Mouse (Mus musculus) hindbrain, embryonic 14.5 days (tissue): Measurements from ENCODE around the gene Vwa5b1. TPM values are rescaled to one million over a fixed set of nuclear protein-coding genes. Genes with fewer than 3 reads are reported as not detected.
A peak's percentile ranks its signal among the peaks of the same experiment; 100 is the strongest.

Experiments used
- ATAC-seq: fragments of 200-750 bp; cut with Nextera tagmentation; 2 replicates; pipeline ENCODE4 v1.8.0; 2017; ENCODE audit warnings: moderate number of reproducible peaks, mild to moderate bottlenecking, moderate TSS enrichment, moderate library complexity; ENCODE audit not compliant: low FRiP score
- DNase-seq: peaks from one replicate; pipeline ENCODE4 v3.0.0-alpha.2; 2015; ENCODE audit warnings: low spot score
- H3K27ac ChIP-seq: fragments of 300-500 bp; sonication (generic); 2 replicates; pipeline ENCODE4 v1.5.1; 2014; ENCODE audit warnings: mild to moderate bottlenecking, moderate library complexity
- H3K27me3 ChIP-seq: fragments of 300-500 bp; sonication (generic); 2 replicates; pipeline ENCODE4 v1.6.1; 2014; ENCODE audit warnings: mild to moderate bottlenecking, low read length, mixed read lengths; ENCODE audit not compliant: control insufficient read depth, insufficient read depth
- H3K36me3 ChIP-seq: fragments of 300-500 bp; sonication (generic); replicated peaks from 2 replicates; pipeline ENCODE4 v1.6.1; 2014; ENCODE audit not compliant: control insufficient read depth, insufficient read depth
- H3K4me1 ChIP-seq: fragments of 300-500 bp; sonication (generic); replicated peaks from 2 replicates; pipeline ENCODE4 v1.6.1; 2014; ENCODE audit warnings: antibody characterized with exemption, low read length, mixed read lengths; ENCODE audit not compliant: control insufficient read depth, insufficient read depth
- H3K4me2 ChIP-seq: fragments of 300-500 bp; sonication (generic); replicated peaks from 2 replicates; pipeline ENCODE4 v1.6.1; 2014; ENCODE audit warnings: mild to moderate bottlenecking, moderate library complexity
- H3K4me3 ChIP-seq: fragments of 300-500 bp; sonication (generic); replicated peaks from 2 replicates; pipeline ENCODE4 v1.5.1; 2014; ENCODE audit warnings: mild to moderate bottlenecking, low read length
- H3K9ac ChIP-seq: fragments of 300-500 bp; sonication (generic); 2 replicates; pipeline ENCODE4 v1.6.1; 2014
- H3K9me3 ChIP-seq: fragments of 300-500 bp; sonication (generic); 2 replicates; pipeline ENCODE4 v1.6.1; 2016; ENCODE audit warnings: low read length; ENCODE audit not compliant: control insufficient read depth
- WGBS: fragments of 180-500 bp; shearing (Covaris S2); extraction: QIAGEN DNeasy Blood & Tissue Kit; methylation state at CpG from one replicate; pipeline ENCODE4 v1.1.7; 2014; 5-methylcytosine and 5-hydroxymethylcytosine counted together
- polyA plus RNA-seq: library from polyadenylated mRNA; unstranded; fragments of >200 nt; fragmentation: Nextera tagmentation; extraction: Ambion mirVana; gene quantifications from 2 replicates; pipeline ENCODE4 v1.2.1, GENCODE M21; 2014

The Vwa5b1 gene
- polyA plus RNA-seq, 1 experiment from 2014 or later: 1.2 TPM

DNA sequence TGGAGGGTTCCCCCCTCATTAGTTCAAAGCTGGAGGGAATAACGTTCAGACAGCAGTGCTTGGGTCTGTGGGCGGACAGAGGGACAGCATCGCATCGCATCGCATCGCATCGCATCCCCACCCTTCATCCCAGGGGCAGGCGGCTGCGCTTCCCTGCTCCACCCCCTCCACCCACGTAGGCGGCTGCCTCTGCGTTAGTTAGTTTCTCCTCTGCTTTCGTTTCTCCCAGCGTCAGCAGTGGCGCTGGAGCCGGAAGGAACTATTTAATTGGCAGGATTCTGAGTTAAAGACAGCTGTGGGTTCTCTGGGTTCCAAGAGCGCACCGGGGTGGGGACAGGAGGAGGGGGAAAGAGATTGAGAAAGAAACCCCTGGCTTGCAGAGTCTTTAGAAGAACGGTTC, 80.2 kb downstream of the Vwa5b1 start:
- peak; percentile 57 for DNase-seq
- Histone ChIP-seq H3K27me3 (peaks cover 20% of the 10 kb centered on the region), H3K4me2 (peak overlapping the region; percentile 60), H3K36me3 (no peaks in the 10 kb centered on the region), H3K27ac (no peak overlapping the region), H3K4me3 (peak overlapping the region; percentile 25), H3K9ac (peak overlapping the region; percentile 51), H3K9me3 (no peaks in the 10 kb centered on the region), H3K4me1 (peaks cover 16% of the 10 kb centered on the region; the same call in 1 of the 2 replicates)
- ATAC-seq: peak; percentile 57; the same call in 1 of the 2 replicates
- 1% methylated on average over 19 of the region's 19 CpGs for WGBS

DNA sequence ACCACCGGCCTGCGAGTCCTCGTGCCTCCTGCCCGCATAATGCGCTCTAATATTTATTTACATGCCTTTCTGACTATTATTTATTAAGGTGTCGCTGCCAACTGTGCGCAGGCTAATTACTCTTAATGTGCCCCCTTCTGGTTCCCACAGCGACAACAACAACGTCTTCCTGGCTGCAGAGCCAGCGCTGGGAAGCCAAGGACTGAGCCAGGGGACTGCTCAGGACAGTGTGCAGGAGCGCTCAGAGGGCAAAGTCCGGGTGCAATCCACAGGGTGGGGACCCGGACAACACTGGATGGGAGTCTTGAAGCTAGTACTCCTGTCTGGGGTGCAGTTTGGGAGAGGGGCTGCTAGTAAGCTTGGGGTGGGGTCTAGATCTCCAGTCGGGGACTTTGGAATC, 80.8 kb downstream of the Vwa5b1 start:
- Histone ChIP-seq H3K9me3 (no peaks in the 10 kb centered on the region), H3K9ac (peak overlapping the region; percentile 51; the same call in 1 of the 2 replicates)
- WGBS: 3% methylated on average over 14 of the region's 14 CpGs

DNA sequence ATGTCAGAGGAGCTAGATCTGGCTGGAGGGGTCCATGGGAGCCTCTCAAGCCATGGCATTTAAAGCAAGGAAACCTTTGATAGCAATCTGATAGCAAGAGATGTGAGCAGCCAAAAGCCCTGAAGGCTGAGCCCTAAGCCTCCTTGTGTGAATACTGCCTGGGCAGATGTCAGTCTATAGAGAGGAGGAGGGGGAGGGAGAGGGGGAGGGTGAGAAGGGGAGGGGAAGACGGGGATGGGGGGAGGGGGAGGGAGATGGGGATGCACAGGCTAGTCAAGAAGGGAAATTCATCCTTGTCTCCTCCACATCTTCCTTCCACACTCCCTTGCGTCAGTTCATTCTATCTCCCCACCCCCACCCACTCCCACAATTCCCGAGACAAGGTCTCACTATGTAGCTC, 81.4 kb downstream of the Vwa5b1 start:
- H3K27me3 ChIP-seq: peaks cover 20% of the 10 kb centered on the region
- no peaks in the 10 kb centered on the region for H3K9me3 ChIP-seq
- DNase-seq (no peak), ATAC-seq (no peak)
- H3K36me3 ChIP-seq: no peaks in the 10 kb centered on the region
- no peak overlapping the region for H3K27ac ChIP-seq
- H3K4me3 ChIP-seq: no peak overlapping the region
- peaks cover 16% of the 10 kb centered on the region; the same call in 1 of the 2 replicates for H3K4me1 ChIP-seq
- H3K4me2 ChIP-seq: no peak overlapping the region
- 0% methylated on average over 3 of the region's 3 CpGs for WGBS
- no peak overlapping the region for H3K9ac ChIP-seq

More for the DNA sequence above, 80.8 kb downstream of the Vwa5b1 start:
- Histone ChIP-seq H3K4me3 (no peak overlapping the region), H3K4me1 (peaks cover 16% of the 10 kb centered on the region; the same call in 1 of the 2 replicates), H3K36me3 (no peaks in the 10 kb centered on the region), H3K27ac (no peak overlapping the region), H3K4me2 (peak overlapping the region; percentile 60), H3K27me3 (peaks cover 20% of the 10 kb centered on the region)
- ATAC-seq: peak; percentile 34; the same call in 1 of the 2 replicates
- peak; percentile 41 for DNase-seq

DNA sequence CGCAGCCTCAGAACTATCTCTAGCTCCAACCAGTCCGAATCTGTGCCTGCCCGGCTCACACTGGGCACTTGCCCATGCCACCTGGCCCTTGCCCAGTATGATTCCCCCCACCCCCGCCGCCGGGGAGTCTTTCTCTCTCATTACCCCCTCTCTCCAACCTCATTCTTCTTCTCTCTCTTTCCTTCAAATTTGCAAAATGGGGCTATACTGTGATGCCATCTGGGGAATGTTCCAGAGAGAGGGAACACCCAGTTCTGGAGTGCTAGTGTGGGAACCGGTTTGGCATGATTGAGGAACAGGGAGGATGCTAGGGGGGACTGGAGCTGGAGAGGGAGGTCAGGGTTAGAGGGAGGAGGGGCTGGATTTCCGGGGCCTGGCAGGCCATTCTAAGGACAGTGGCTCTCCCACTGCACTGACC, 82.2 kb downstream of the Vwa5b1 start:
- H3K9me3 ChIP-seq: no peaks in the 10 kb centered on the region
- no peak overlapping the region for H3K4me2 ChIP-seq
- no peak for DNase-seq
- H3K4me1 ChIP-seq: peaks cover 20% of the 10 kb centered on the region; the same call in 1 of the 2 replicates
- 68% methylated on average over 8 of the region's 8 CpGs for WGBS
- H3K4me3 ChIP-seq: no peak overlapping the region
- no peak for ATAC-seq
- no peak overlapping the region for H3K27ac ChIP-seq
- peaks cover 20% of the 10 kb centered on the region for H3K27me3 ChIP-seq
- no peak overlapping the region for H3K9ac ChIP-seq
- H3K36me3 ChIP-seq: no peaks in the 10 kb centered on the region

DNA sequence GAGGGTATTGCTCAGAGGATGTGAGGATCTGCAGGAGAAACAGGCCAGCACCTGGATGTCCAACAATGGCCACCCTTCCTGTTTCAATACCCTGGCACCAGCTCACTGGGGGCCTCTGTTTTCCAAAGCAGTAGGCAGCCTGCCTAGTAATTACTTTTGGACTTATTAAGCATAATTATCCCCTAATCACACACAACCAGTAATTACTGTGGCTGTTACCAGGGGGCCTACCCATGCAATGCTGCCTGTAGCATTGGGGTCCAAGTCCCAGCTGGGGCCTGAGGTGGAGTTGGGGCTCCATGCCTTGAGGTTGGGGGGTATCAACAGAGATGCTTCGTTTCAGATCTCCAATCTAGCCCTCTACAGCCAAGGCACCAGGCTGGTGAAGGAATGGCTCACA, 82.6 kb downstream of the Vwa5b1 start:
- no peaks in the 10 kb centered on the region for H3K36me3 ChIP-seq
- 59% methylated on average over 1 of the region's 1 CpGs for WGBS
- ATAC-seq: no peak
- H3K4me3 ChIP-seq: no peak overlapping the region
- no peak overlapping the region for H3K4me2 ChIP-seq
- peaks cover 20% of the 10 kb centered on the region for H3K27me3 ChIP-seq
- peaks cover 24% of the 10 kb centered on the region; the same call in 1 of the 2 replicates for H3K4me1 ChIP-seq
- no peak overlapping the region for H3K9ac ChIP-seq
- no peak for DNase-seq
- H3K27ac ChIP-seq: no peak overlapping the region
- no peaks in the 10 kb centered on the region for H3K9me3 ChIP-seq

DNA sequence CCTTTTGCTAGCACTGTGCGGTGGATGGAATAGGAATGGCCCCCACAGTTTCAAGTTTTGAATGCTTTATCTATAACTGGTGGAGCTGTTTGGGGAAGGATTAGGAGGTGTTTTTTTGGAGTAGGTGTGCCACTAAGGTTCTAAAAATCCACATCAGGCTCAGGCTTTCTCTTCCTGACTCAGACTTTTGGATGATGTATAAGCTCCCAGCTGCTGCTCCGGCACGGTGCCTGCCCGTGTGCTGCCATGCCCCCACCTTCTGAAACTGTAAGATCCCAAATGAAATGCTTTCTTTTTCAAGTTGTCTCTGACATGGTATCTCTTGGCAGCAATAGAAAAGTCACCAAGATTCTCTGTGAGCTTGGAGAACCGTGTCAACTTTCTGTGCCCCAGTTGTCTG, 84.1 kb downstream of the Vwa5b1 start:
- H3K4me1 ChIP-seq: peaks cover 30% of the 10 kb centered on the region; the same call in 1 of the 2 replicates
- H3K27me3 ChIP-seq: peaks cover 15% of the 10 kb centered on the region
- WGBS: 87% methylated on average over 5 of the region's 5 CpGs
- no peaks in the 10 kb centered on the region for H3K9me3 ChIP-seq
- H3K27ac ChIP-seq: no peak overlapping the region
- H3K4me3 ChIP-seq: no peak overlapping the region
- DNase-seq (no peak), ATAC-seq (no peak)
- no peaks in the 10 kb centered on the region for H3K36me3 ChIP-seq
- no peak overlapping the region for H3K9ac ChIP-seq
- no peak overlapping the region for H3K4me2 ChIP-seq

DNA sequence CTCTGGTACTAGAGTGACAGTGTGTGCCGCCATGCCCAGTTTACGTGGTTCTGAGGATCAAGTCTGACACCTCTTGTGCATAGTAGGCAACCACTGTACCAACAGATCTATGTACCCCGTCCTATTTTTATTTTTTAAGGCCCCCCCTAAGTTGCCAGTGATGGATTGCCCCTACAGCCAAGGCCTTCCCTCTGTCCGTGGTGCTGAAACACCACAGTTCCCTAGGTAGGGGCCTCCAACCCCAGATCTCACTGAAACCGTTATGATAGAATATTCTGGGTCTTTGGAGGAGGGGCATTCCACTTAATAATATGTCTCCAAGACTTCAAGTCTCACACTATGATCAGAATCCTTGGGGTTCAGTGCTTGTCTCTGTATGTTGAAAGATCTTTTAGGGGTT, 85.1 kb downstream of the Vwa5b1 start:
- Histone ChIP-seq H3K36me3 (no peaks in the 10 kb centered on the region), H3K9me3 (no peaks in the 10 kb centered on the region), H3K27ac (no peak overlapping the region), H3K4me3 (no peak overlapping the region), H3K4me1 (peaks cover 25% of the 10 kb centered on the region; the same call in 1 of the 2 replicates), H3K4me2 (no peak overlapping the region), H3K9ac (no peak overlapping the region), H3K27me3 (0 out of 2 replicates have a peak, but pooled peaks cover 5% of the 10 kb centered on the region)
- ATAC-seq (no peak), DNase-seq (no peak)
- 62% methylated on average over 5 of the region's 5 CpGs for WGBS

DNA sequence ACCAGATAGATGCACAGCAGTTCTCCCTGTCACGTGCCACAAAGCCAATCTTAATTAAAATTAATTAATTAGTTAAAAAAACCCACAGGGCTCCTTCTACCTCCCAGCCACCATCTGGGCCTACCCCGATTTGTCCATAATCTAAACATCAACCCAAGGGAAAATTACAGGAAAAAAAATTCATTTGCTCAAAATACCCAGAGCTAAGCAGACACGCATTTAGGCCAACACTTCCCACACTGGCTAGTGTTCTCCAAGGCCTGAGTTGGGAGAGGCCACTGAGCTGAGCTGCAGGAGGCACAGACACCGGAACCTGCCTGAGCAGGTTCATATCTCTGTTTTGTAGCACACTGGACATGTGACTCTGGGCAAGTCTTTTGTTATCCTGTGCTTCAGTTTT, 86.7 kb downstream of the Vwa5b1 start:
- no peaks in the 10 kb centered on the region for H3K27me3 ChIP-seq
- no peak overlapping the region for H3K9ac ChIP-seq
- WGBS: 48% methylated on average over 4 of the region's 4 CpGs
- ATAC-seq (no peak), DNase-seq (no peak)
- H3K4me3 ChIP-seq: no peak overlapping the region
- H3K4me2 ChIP-seq: no peak overlapping the region
- no peak overlapping the region for H3K27ac ChIP-seq
- no peaks in the 10 kb centered on the region for H3K36me3 ChIP-seq
- peaks cover 14% of the 10 kb centered on the region; the same call in 1 of the 2 replicates for H3K4me1 ChIP-seq
- H3K9me3 ChIP-seq: no peaks in the 10 kb centered on the region

DNA sequence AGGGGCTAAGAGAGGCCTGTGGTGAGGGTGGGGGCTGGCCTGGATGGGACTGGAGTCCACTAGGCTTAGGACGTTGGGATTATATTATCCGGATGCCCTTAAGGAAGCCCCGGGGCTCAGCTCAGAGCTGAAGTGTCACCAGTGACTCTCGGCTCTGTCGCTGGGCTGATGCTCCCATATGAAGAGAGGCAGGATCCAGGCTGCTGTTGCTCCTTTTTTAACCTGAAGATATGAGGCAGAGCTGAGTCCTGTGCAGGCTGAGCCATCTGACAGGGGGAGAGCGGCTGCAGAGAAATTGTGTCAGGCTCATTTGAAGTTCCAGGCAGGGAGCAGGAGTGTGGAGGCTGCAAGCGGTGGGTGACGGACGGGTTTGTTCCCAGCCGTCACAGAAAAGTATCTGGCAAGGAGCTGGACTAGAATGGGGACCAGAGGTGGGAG, 87.5 kb downstream of the Vwa5b1 start:
- H3K9me3 ChIP-seq: no peaks in the 10 kb centered on the region

More for the DNA sequence above, 87.5 kb downstream of the Vwa5b1 start:
- Histone ChIP-seq H3K4me1 (peaks cover 14% of the 10 kb centered on the region; the same call in 1 of the 2 replicates), H3K27me3 (no peaks in the 10 kb centered on the region), H3K4me2 (peak overlapping the region; percentile 21), H3K9ac (no peak overlapping the region), H3K4me3 (no peak overlapping the region), H3K36me3 (no peaks in the 10 kb centered on the region), H3K27ac (peak overlapping the region; percentile 24; the same call in 1 of the 2 replicates)
- DNase-seq (no peak), ATAC-seq (peak; percentile 31; the same call in 1 of the 2 replicates)
- 8% methylated on average over 10 of the region's 10 CpGs for WGBS
